Mouse (Mus musculus) liver, embryonic 13.5 days (tissue): ENCODE results near the gene Acbd3. TPM values are rescaled to one million over a fixed set of nuclear protein-coding genes. Genes with fewer than 3 reads are reported as not detected.

Experiments used
- ATAC-seq: fragments of 200-750 bp; cut with Nextera tagmentation; 2 replicates; pipeline ENCODE4 v1.8.0; 2017; ENCODE audit warnings: low read depth, mild to moderate bottlenecking, moderate number of reproducible peaks, moderate library complexity
- DNase-seq: peaks from one replicate; pipeline ENCODE4 v3.0.0; 2022
- H3K27ac ChIP-seq: fragments of 300-500 bp; sonication (generic); 2 replicates; pipeline ENCODE4 v1.5.1; 2015; ENCODE audit warnings: moderate library complexity, mild to moderate bottlenecking, inconsistent platforms
- H3K27me3 ChIP-seq: fragments of 300-500 bp; sonication (generic); 2 replicates; pipeline ENCODE4 v1.6.1; 2015; ENCODE audit warnings: mild to moderate bottlenecking, inconsistent platforms
- H3K36me3 ChIP-seq: fragments of 300-500 bp; sonication (generic); 2 replicates; pipeline ENCODE4 v1.6.1; 2015; ENCODE audit warnings: mild to moderate bottlenecking, inconsistent platforms
- H3K4me1 ChIP-seq: fragments of 300-500 bp; sonication (generic); replicated peaks from 2 replicates; pipeline ENCODE4 v1.6.1; 2015; ENCODE audit warnings: inconsistent platforms
- H3K4me2 ChIP-seq: fragments of 300-500 bp; sonication (generic); 2 replicates; pipeline ENCODE4 v1.6.1; 2015; ENCODE audit warnings: inconsistent platforms, mild to moderate bottlenecking, moderate library complexity
- H3K4me3 ChIP-seq: fragments of 300-500 bp; sonication (generic); replicated peaks from 2 replicates; pipeline ENCODE4 v1.5.1; 2015; ENCODE audit warnings: mild to moderate bottlenecking, inconsistent platforms
- H3K9ac ChIP-seq: fragments of 300-500 bp; sonication (generic); 2 replicates; pipeline ENCODE4 v1.6.1; 2015; ENCODE audit warnings: mild to moderate bottlenecking, inconsistent platforms
- H3K9me3 ChIP-seq: fragments of 300-500 bp; sonication (generic); replicated peaks from 2 replicates; pipeline ENCODE4 v1.6.1; 2016; ENCODE audit warnings: inconsistent platforms
- WGBS: fragments of 180-500 bp; shearing (Covaris S2); methylation state at CpG from one replicate; pipeline ENCODE4 v1.1.7; 2015; ENCODE audit not compliant: insufficient replicate concordance; 5-methylcytosine and 5-hydroxymethylcytosine counted together
- polyA plus RNA-seq: library from polyadenylated mRNA; unstranded; fragments of >200 nt; fragmentation: Nextera tagmentation; extraction: Ambion mirVana; gene quantifications from 2 replicates; pipeline ENCODE4 v1.2.1, GENCODE M21; 2015

Acbd3 gene
- 8.7 and 8.9 TPM in 2 replicates for polyA plus RNA-seq

GRCm38 (mm10) chr1:180725704-180726179 is at the start of gene Acbd3:
TSS of gene Acbd3 (plus strand) at chr1:180726043.
- ATAC-seq (peak; percentile 90), DNase-seq (peak; percentile 91)
- Histone ChIP-seq H3K4me3 (peak within 1 kb of the TSS; percentile 96), H3K9me3 (no peaks in the 10 kb centered on the region), H3K36me3 (no peaks in the 10 kb centered on the region), H3K9ac (peak within 1 kb of the TSS; percentile 86), H3K4me2 (peak within 1 kb of the TSS; percentile 78), H3K27ac (peak within 1 kb of the TSS; percentile 90), H3K4me1 (peaks cover 85% of the 10 kb centered on the region), H3K27me3 (no peaks in the 10 kb centered on the region)
- 1% methylated on average over 51 of the region's 52 CpGs for WGBS

DNA sequence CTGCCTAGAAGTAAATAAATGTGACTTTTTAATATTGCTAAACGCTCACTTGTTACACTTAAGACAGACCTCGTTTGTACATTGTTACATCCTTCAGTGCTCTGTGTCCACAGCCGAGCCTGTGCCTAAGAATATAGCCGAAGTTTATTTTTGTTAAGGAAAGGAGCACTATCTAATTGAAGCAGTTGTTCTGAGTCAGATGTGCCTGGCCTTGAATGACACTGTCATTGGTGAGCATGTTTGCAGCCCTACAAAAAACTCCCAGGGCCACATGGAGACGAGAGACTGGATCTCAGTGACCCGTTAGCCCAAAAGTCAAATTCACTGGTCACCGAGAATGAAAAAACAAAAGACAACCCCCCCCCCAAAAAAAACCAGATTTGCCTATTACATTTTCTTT is 34.6 kb upstream of the Acbd3 start:
- Histone ChIP-seq H3K36me3 (peaks cover 48% of the 10 kb centered on the region), H3K4me2 (no peak overlapping the region), H3K9ac (no peak overlapping the region), H3K9me3 (no peaks in the 10 kb centered on the region), H3K4me3 (no peak overlapping the region), H3K4me1 (0 out of 2 replicates have a peak, but pooled peaks cover 2% of the 10 kb centered on the region), H3K27ac (no peak overlapping the region), H3K27me3 (peaks cover 22% of the 10 kb centered on the region)
- no peak for DNase-seq
- ATAC-seq, result no peak
- WGBS, result 82% methylated on average over 7 of the region's 7 CpGs

DNA sequence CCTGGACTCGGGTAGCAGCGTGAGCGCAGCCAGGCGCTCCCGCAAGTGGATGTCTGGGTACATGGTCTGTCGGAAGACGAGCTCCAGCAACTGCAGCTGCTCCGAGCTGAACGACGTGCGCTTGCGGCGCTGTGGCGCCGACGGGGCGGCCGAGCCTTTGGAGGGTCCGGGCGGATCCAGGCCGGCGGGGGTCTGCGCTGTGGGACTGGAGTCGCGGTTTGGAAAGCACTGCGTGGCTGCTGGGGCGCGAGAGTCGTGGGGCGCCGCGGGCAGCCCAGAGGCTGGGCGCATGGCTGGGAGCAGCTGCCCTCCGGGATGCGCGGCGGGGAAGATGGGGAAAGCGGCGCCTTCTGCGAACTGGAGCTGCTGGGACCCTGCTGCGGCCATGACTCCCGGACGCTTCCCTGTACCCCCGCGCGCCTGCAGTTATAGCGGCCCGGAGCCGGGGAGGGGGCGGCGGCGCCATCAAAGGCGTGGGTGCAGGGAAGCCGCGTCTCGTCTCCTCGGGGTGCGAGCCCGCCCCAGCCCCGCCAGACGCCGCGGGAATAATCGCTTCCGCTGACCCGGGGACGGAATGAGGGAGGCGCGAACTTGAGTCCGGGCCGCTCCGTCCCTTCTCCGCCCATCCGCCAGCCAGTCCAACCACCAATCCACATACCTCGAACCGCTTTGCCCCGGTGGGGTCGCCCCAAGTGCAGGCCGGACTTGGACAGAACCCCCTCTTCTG is 29.1 kb upstream of the Acbd3 start, which contains the start of gene Mixl1:
TSS of gene Mixl1 (minus strand) at position 409 of the 727 bp plus-strand sequence.
- H3K4me1 ChIP-seq, result peaks cover 13% of the 10 kb centered on the region; the same call in 1 of the 2 replicates
- ATAC-seq (0 out of 2 replicates have a peak, but pooled peaks have one; percentile 12), DNase-seq (no peak)
- 3% methylated on average over 79 of the region's 79 CpGs for WGBS
- H3K4me3 ChIP-seq, result peak within 1 kb of the TSS; percentile 51
- no peaks in the 10 kb centered on the region for H3K9me3 ChIP-seq
- peak within 1 kb of the TSS; percentile 64 for H3K4me2 ChIP-seq
- H3K27ac ChIP-seq, result no peak within 1 kb of the TSS
- H3K27me3 ChIP-seq, result peaks cover 62% of the 10 kb centered on the region
- 0 out of 2 replicates have a peak within 1 kb of the TSS, but pooled peaks have one; percentile 17 for H3K9ac ChIP-seq
- H3K36me3 ChIP-seq, result peaks cover 4% of the 10 kb centered on the region

GRCm38 (mm10) chr1:180698063-180698462 is 27.8 kb upstream of the Acbd3 start:
- ATAC-seq (no peak), DNase-seq (no peak)
- no peak overlapping the region for H3K4me2 ChIP-seq
- H3K4me1 ChIP-seq, result peaks cover 13% of the 10 kb centered on the region; the same call in 1 of the 2 replicates
- no peak overlapping the region for H3K9ac ChIP-seq
- peaks cover 62% of the 10 kb centered on the region for H3K27me3 ChIP-seq
- WGBS, result 31% methylated on average over 5 of the region's 5 CpGs
- H3K9me3 ChIP-seq, result no peaks in the 10 kb centered on the region
- no peaks in the 10 kb centered on the region for H3K36me3 ChIP-seq
- no peak overlapping the region for H3K27ac ChIP-seq
- no peak overlapping the region for H3K4me3 ChIP-seq

- ATAC-seq, result no peak
- no peak overlapping the region for H3K4me2 ChIP-seq
- whole genome bisulfite sequencing, result 34% methylated on average over 6 of the region's 6 CpGs
- DNase-seq, result no peak
- H3K9ac ChIP-seq, result no peak overlapping the region
- peaks cover 13% of the 10 kb centered on the region for H3K4me1 ChIP-seq
- H3K27me3 ChIP-seq, result peaks cover 19% of the 10 kb centered on the region
- H3K27ac ChIP-seq, result no peak overlapping the region
- no peaks in the 10 kb centered on the region for H3K36me3 ChIP-seq
- H3K4me3 ChIP-seq, result no peak overlapping the region
- H3K9me3 ChIP-seq, result no peaks in the 10 kb centered on the region
Observed at GRCm38 (mm10) chr1:180703400-180703799, 22.4 kb upstream of the Acbd3 start.

DNA sequence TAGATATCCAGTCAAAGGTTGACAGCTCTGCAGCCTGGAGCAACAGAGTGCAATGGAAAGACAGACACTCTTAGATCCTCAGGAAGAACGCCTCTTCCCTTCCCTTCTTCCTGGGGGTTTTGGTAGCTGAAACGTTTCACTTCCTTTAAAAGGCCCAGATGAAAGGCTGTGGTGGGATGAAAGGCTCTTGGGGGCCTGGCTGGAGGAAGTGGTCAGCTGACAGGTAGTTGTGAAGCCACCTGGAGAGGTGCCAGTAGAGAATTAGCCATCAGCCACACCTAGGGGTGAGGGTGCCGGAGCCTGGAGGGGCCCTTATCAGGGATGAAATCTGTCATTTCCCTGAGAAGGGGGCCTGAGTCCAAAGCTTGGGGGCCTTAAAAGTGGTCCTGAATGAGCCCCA is 18.5 kb upstream of the Acbd3 start:
- Histone ChIP-seq H3K27ac (no peak overlapping the region), H3K9me3 (no peaks in the 10 kb centered on the region), H3K9ac (no peak overlapping the region), H3K27me3 (no peaks in the 10 kb centered on the region; the same call in 1 of the 2 replicates), H3K4me3 (no peak overlapping the region), H3K4me2 (no peak overlapping the region), H3K4me1 (peaks cover 27% of the 10 kb centered on the region), H3K36me3 (no peaks in the 10 kb centered on the region)
- ATAC-seq (no peak), DNase-seq (no peak)
- 27% methylated on average over 3 of the region's 3 CpGs for whole genome bisulfite sequencing

GRCm38 (mm10) chr1:180707813-180708212 is 18.0 kb upstream of the Acbd3 start:
- Histone ChIP-seq H3K4me2 (no peak overlapping the region), H3K27ac (no peak overlapping the region), H3K9ac (no peak overlapping the region), H3K9me3 (no peaks in the 10 kb centered on the region), H3K27me3 (no peaks in the 10 kb centered on the region; the same call in 1 of the 2 replicates), H3K4me3 (no peak overlapping the region), H3K4me1 (peaks cover 27% of the 10 kb centered on the region), H3K36me3 (no peaks in the 10 kb centered on the region)
- ATAC-seq (peak; percentile 19; the same call in 1 of the 2 replicates), DNase-seq (no peak)
- WGBS, result 55% methylated on average over 3 of the region's 3 CpGs

DNA sequence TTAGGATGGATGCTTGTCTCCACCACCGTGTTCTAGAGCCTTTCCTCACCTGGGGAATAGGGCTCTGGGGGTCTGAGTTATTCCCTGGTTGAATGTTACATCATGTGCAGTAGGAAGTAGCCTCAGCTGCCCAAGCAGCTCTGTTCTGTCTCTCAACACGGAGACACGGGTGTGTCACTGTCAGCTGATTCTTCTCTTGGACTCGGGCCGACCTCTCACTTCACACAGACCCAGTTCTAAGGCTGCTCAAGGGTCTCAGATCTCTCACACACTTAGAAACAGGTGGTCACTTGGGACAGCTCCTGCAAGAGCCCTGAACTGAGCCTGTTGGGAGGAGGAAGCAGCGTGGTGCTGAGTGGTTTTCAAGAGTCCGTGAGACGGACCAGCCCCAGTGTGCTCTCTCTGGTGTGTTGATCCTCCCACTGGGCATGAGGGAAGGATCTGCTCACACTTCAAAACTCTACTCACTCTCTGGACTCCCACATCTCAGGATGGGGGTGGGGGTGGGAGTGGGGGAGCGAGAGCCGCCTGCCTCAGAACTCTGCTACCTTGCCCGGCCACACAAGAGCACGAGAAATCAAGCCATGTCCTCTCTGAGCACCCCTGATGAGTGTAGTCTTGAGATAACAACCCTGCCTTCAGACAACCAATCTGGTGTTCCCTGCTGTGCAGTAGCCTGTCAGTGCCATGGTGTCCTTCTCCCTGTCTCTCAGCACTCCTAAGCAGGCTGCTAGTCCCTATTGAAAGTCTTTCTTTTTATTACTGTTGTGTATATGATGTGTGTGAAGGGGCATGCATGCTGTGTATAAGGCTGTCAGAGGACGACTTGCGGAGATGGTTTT is 16.7 kb upstream of the Acbd3 start:
- H3K4me3 ChIP-seq, result no peak overlapping the region
- H3K4me1 ChIP-seq, result peaks cover 28% of the 10 kb centered on the region
- DNase-seq (no peak), ATAC-seq (peak; percentile 33; the same call in 1 of the 2 replicates)
- no peaks in the 10 kb centered on the region for H3K36me3 ChIP-seq
- H3K27ac ChIP-seq, result no peak overlapping the region
- H3K27me3 ChIP-seq, result no peaks in the 10 kb centered on the region; the same call in 1 of the 2 replicates
- no peak overlapping the region for H3K4me2 ChIP-seq
- no peaks in the 10 kb centered on the region for H3K9me3 ChIP-seq
- 42% methylated on average over 14 of the region's 14 CpGs for WGBS
- no peak overlapping the region for H3K9ac ChIP-seq

DNA sequence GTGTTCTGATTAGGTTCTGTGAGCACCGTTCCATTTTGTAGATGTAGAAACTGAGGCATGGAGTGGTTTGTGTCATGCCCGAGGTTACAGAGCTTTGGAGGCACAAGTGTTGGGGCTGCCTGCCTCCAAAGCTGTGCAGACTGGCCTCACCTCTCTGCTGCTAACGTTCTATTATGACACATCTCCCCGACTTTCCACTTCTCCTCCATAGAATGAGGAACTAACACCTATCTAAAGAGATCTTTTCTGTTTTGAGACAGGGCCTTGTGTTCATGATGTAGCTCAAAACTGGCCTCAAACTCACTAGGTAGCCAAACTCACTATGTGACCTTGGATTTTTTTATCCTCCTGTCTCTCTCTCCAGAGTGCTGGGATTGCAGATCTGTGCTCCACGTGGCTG is 7.1 kb upstream of the Acbd3 start:
- 45% methylated on average over 5 of the region's 5 CpGs for WGBS
- Histone ChIP-seq H3K4me2 (no peak overlapping the region), H3K36me3 (no peaks in the 10 kb centered on the region), H3K9me3 (no peaks in the 10 kb centered on the region), H3K9ac (no peak overlapping the region), H3K4me1 (peaks cover 29% of the 10 kb centered on the region), H3K27ac (no peak overlapping the region; the same call in 1 of the 2 replicates), H3K27me3 (no peaks in the 10 kb centered on the region), H3K4me3 (no peak overlapping the region)
- DNase-seq (no peak), ATAC-seq (no peak)

DNA sequence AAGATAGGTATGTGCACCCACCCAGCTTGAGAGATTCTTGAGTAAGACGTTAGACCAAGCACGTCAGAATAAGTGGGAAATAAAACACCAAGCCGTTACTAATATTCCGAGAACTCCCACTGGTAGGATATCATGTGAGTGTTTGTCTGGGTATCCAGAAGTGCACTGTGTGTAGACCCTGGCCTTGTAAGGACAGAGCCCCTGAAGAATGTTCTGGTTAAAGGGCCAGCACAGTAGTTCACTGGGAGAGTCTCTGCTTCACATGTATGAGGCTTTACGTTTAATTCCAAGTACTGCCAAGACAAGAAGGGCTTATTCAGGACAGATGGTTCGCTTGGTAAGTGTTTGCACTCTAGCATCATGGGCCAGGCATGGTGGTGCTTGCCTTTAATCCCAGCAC is 6.4 kb upstream of the Acbd3 start:
- no peak for DNase-seq

More for the DNA sequence above, 6.4 kb upstream of the Acbd3 start:
- Histone ChIP-seq H3K27me3 (no peaks in the 10 kb centered on the region), H3K4me3 (no peak overlapping the region), H3K4me1 (peaks cover 34% of the 10 kb centered on the region), H3K4me2 (no peak overlapping the region), H3K27ac (no peak overlapping the region), H3K36me3 (no peaks in the 10 kb centered on the region), H3K9me3 (no peaks in the 10 kb centered on the region), H3K9ac (no peak overlapping the region)
- WGBS, result 70% methylated on average over 6 of the region's 6 CpGs
- ATAC-seq, result no peak
